Mouse (Mus musculus): Measurements from ENCODE around the gene Pde11a. TPM values are rescaled to one million over a fixed set of nuclear protein-coding genes. Genes with fewer than 3 reads are reported as not detected.

Gene Pde11a
- polyA plus RNA-seq, 1 experiment from 2014 or later, result 0.13 TPM

GRCm38 (mm10) chr2:76269494-76269893, 69.1 kb downstream of the Pde11a start:
- ATAC-seq (ENCODE audit: low read depth), result no peak
- H3K27me3 ChIP-seq (ENCODE audit: control insufficient read depth, insufficient read depth, low read depth, low read length), result no peaks in the 10 kb centered on the region
- H3K9ac ChIP-seq (ENCODE audit: low read length), result no peak overlapping the region
- H3K36me3 ChIP-seq (ENCODE audit: control insufficient read depth, insufficient read depth, low read length), result no peaks in the 10 kb centered on the region
- no peak overlapping the region for H3K4me3 ChIP-seq (ENCODE audit: low read length)
- no peaks in the 10 kb centered on the region for H3K4me1 ChIP-seq (replicated peaks; ENCODE audit: control insufficient read depth, insufficient read depth, low read length)
- no peak overlapping the region for H3K4me2 ChIP-seq (ENCODE audit: low read depth, low read length)
- H3K9me3 ChIP-seq (ENCODE audit: control insufficient read depth, low read length), result no peaks in the 10 kb centered on the region
- 91% methylated on average over 1 of the region's 1 CpGs for WGBS
- no peak overlapping the region for H3K27ac ChIP-seq (ENCODE audit: low read length)

GRCm38 (mm10) chr2:76267335-76267734, 71.2 kb downstream of the Pde11a start:
- H3K9me3 ChIP-seq (ENCODE audit: control insufficient read depth, low read length), result no peaks in the 10 kb centered on the region
- H3K27ac ChIP-seq (ENCODE audit: low read length), result no peak overlapping the region
- H3K4me1 ChIP-seq (replicated peaks; ENCODE audit: control insufficient read depth, insufficient read depth, low read length), result no peaks in the 10 kb centered on the region
- H3K4me3 ChIP-seq (ENCODE audit: low read length), result no peak overlapping the region
- H3K9ac ChIP-seq (ENCODE audit: low read length), result no peak overlapping the region
- WGBS, result 82% methylated on average over 6 of the region's 6 CpGs
- H3K4me2 ChIP-seq (ENCODE audit: low read depth, low read length), result no peak overlapping the region
- no peak for ATAC-seq (ENCODE audit: low read depth)
- H3K36me3 ChIP-seq (ENCODE audit: control insufficient read depth, insufficient read depth, low read length), result no peaks in the 10 kb centered on the region
- H3K27me3 ChIP-seq (ENCODE audit: control insufficient read depth, insufficient read depth, low read depth, low read length), result no peaks in the 10 kb centered on the region

GRCm38 (mm10) chr2:76266622-76267021, 72.0 kb downstream of the Pde11a start:
- Histone ChIP-seq H3K4me3 (ENCODE audit: low read length) (no peak overlapping the region), H3K4me2 (ENCODE audit: low read depth, low read length) (no peak overlapping the region), H3K36me3 (ENCODE audit: control insufficient read depth, insufficient read depth, low read length) (no peaks in the 10 kb centered on the region), H3K4me1 (replicated peaks; ENCODE audit: control insufficient read depth, insufficient read depth, low read length) (no peaks in the 10 kb centered on the region), H3K27ac (ENCODE audit: low read length) (no peak overlapping the region), H3K9me3 (ENCODE audit: control insufficient read depth, low read length) (no peaks in the 10 kb centered on the region), H3K27me3 (ENCODE audit: control insufficient read depth, insufficient read depth, low read depth, low read length) (no peaks in the 10 kb centered on the region), H3K9ac (ENCODE audit: low read length) (no peak overlapping the region)
- 59% methylated on average over 10 of the region's 10 CpGs for WGBS
- peak; percentile 43; the same call in 1 of the 2 replicates for ATAC-seq (ENCODE audit: low read depth)

- Histone ChIP-seq H3K27me3 (ENCODE audit: control insufficient read depth, insufficient read depth, low read depth, low read length) (no peaks in the 10 kb centered on the region), H3K9ac (ENCODE audit: low read length) (no peak overlapping the region), H3K9me3 (ENCODE audit: control insufficient read depth, low read length) (no peaks in the 10 kb centered on the region), H3K36me3 (ENCODE audit: control insufficient read depth, insufficient read depth, low read length) (no peaks in the 10 kb centered on the region), H3K27ac (ENCODE audit: low read length) (no peak overlapping the region), H3K4me2 (ENCODE audit: low read depth, low read length) (no peak overlapping the region), H3K4me3 (ENCODE audit: low read length) (no peak overlapping the region), H3K4me1 (replicated peaks; ENCODE audit: control insufficient read depth, insufficient read depth, low read length) (no peaks in the 10 kb centered on the region)
- ATAC-seq (ENCODE audit: low read depth), result no peak
- WGBS, result 59% methylated on average over 10 of the region's 10 CpGs
These were observed 74.3 kb downstream of the Pde11a start for GRCm38 (mm10) chr2:76264258-76264657.

- H3K27me3 ChIP-seq (ENCODE audit: control insufficient read depth, insufficient read depth, low read depth, low read length), result no peaks in the 10 kb centered on the region
- no peaks in the 10 kb centered on the region for H3K4me1 ChIP-seq (replicated peaks; ENCODE audit: control insufficient read depth, insufficient read depth, low read length)
- ATAC-seq (ENCODE audit: low read depth), result no peak
- no peaks in the 10 kb centered on the region for H3K36me3 ChIP-seq (ENCODE audit: control insufficient read depth, insufficient read depth, low read length)
- H3K9me3 ChIP-seq (ENCODE audit: control insufficient read depth, low read length), result no peaks in the 10 kb centered on the region
- H3K4me3 ChIP-seq (ENCODE audit: low read length), result no peak overlapping the region
- 40% methylated on average over 10 of the region's 10 CpGs for WGBS
- no peak overlapping the region for H3K27ac ChIP-seq (ENCODE audit: low read length)
- H3K4me2 ChIP-seq (ENCODE audit: low read depth, low read length), result no peak overlapping the region
- no peak overlapping the region for H3K9ac ChIP-seq (ENCODE audit: low read length)
These were observed 75.9 kb downstream of the Pde11a start for GRCm38 (mm10) chr2:76262661-76263060.

- WGBS, result 45% methylated on average over 6 of the region's 6 CpGs
- Histone ChIP-seq H3K4me2 (ENCODE audit: low read depth, low read length) (no peak overlapping the region), H3K36me3 (ENCODE audit: control insufficient read depth, insufficient read depth, low read length) (no peaks in the 10 kb centered on the region), H3K4me3 (ENCODE audit: low read length) (no peak overlapping the region), H3K9ac (ENCODE audit: low read length) (no peak overlapping the region), H3K9me3 (ENCODE audit: control insufficient read depth, low read length) (no peaks in the 10 kb centered on the region), H3K27ac (ENCODE audit: low read length) (no peak overlapping the region), H3K4me1 (replicated peaks; ENCODE audit: control insufficient read depth, insufficient read depth, low read length) (no peaks in the 10 kb centered on the region), H3K27me3 (ENCODE audit: control insufficient read depth, insufficient read depth, low read depth, low read length) (no peaks in the 10 kb centered on the region)
- no peak for ATAC-seq (ENCODE audit: low read depth)
These were observed 83.7 kb downstream of the Pde11a start for GRCm38 (mm10) chr2:76254833-76255232.

- Histone ChIP-seq H3K4me3 (ENCODE audit: low read length) (no peak overlapping the region), H3K9ac (ENCODE audit: low read length) (no peak overlapping the region), H3K36me3 (ENCODE audit: control insufficient read depth, insufficient read depth, low read length) (no peaks in the 10 kb centered on the region), H3K4me1 (replicated peaks; ENCODE audit: control insufficient read depth, insufficient read depth, low read length) (no peaks in the 10 kb centered on the region), H3K4me2 (ENCODE audit: low read depth, low read length) (no peak overlapping the region), H3K9me3 (ENCODE audit: control insufficient read depth, low read length) (no peaks in the 10 kb centered on the region), H3K27ac (ENCODE audit: low read length) (no peak overlapping the region), H3K27me3 (ENCODE audit: control insufficient read depth, insufficient read depth, low read depth, low read length) (no peaks in the 10 kb centered on the region)
- ATAC-seq (ENCODE audit: low read depth), result no peak
- 59% methylated on average over 10 of the region's 10 CpGs for WGBS
These were observed 87.2 kb downstream of the Pde11a start for GRCm38 (mm10) chr2:76251379-76251778.

GRCm38 (mm10) chr2:76248242-76248641, 90.3 kb downstream of the Pde11a start:
- H3K9me3 ChIP-seq (ENCODE audit: control insufficient read depth, low read length), result no peaks in the 10 kb centered on the region
- H3K27ac ChIP-seq (ENCODE audit: low read length), result no peak overlapping the region
- H3K4me2 ChIP-seq (ENCODE audit: low read depth, low read length), result no peak overlapping the region
- no peak for ATAC-seq (ENCODE audit: low read depth)
- H3K9ac ChIP-seq (ENCODE audit: low read length), result no peak overlapping the region
- H3K27me3 ChIP-seq (ENCODE audit: control insufficient read depth, insufficient read depth, low read depth, low read length), result no peaks in the 10 kb centered on the region
- no peak overlapping the region for H3K4me3 ChIP-seq (ENCODE audit: low read length)
- WGBS, result 71% methylated on average over 10 of the region's 10 CpGs
- no peaks in the 10 kb centered on the region for H3K36me3 ChIP-seq (ENCODE audit: control insufficient read depth, insufficient read depth, low read length)
- H3K4me1 ChIP-seq (replicated peaks; ENCODE audit: control insufficient read depth, insufficient read depth, low read length), result no peaks in the 10 kb centered on the region

- Histone ChIP-seq H3K36me3 (ENCODE audit: control insufficient read depth, insufficient read depth, low read length) (no peaks in the 10 kb centered on the region), H3K4me2 (ENCODE audit: low read depth, low read length) (no peak overlapping the region), H3K9ac (ENCODE audit: low read length) (no peak overlapping the region), H3K27me3 (ENCODE audit: control insufficient read depth, insufficient read depth, low read depth, low read length) (no peaks in the 10 kb centered on the region), H3K4me1 (replicated peaks; ENCODE audit: control insufficient read depth, insufficient read depth, low read length) (no peaks in the 10 kb centered on the region), H3K9me3 (ENCODE audit: control insufficient read depth, low read length) (no peaks in the 10 kb centered on the region), H3K27ac (ENCODE audit: low read length) (no peak overlapping the region), H3K4me3 (ENCODE audit: low read length) (no peak overlapping the region)
- 38% methylated on average over 2 of the region's 2 CpGs for WGBS
- ATAC-seq (ENCODE audit: low read depth), result no peak
These were observed 99.4 kb downstream of the Pde11a start for GRCm38 (mm10) chr2:76239175-76239574.

- no peaks in the 10 kb centered on the region for H3K9me3 ChIP-seq (ENCODE audit: control insufficient read depth, low read length)
- H3K9ac ChIP-seq (ENCODE audit: low read length), result no peak overlapping the region
- no peak overlapping the region for H3K27ac ChIP-seq (ENCODE audit: low read length)
- H3K27me3 ChIP-seq (ENCODE audit: control insufficient read depth, insufficient read depth, low read depth, low read length), result no peaks in the 10 kb centered on the region
- no peak overlapping the region for H3K4me2 ChIP-seq (ENCODE audit: low read depth, low read length)
- H3K4me3 ChIP-seq (ENCODE audit: low read length), result no peak overlapping the region
- WGBS, result 53% methylated on average over 3 of the region's 3 CpGs
- no peaks in the 10 kb centered on the region for H3K4me1 ChIP-seq (replicated peaks; ENCODE audit: control insufficient read depth, insufficient read depth, low read length)
- no peaks in the 10 kb centered on the region for H3K36me3 ChIP-seq (ENCODE audit: control insufficient read depth, insufficient read depth, low read length)
- ATAC-seq (ENCODE audit: low read depth), result no peak
These were observed 100.1 kb downstream of the Pde11a start for GRCm38 (mm10) chr2:76238496-76238895.

Data from lung, embryonic 16.5 days (tissue).